Mouse (Mus musculus): ENCODE data around the gene Mcrs1. TPM values are rescaled to one million over a fixed set of nuclear protein-coding genes. Genes with fewer than 3 reads are reported as not detected.

The Mcrs1 gene
- polyA plus RNA-seq (2015; fragmentation: Nextera tagmentation; extraction: Ambion mirVana), result 86.8 and 92.0 TPM in 2 replicates

GRCm38 (mm10) chr15:99251626-99252380, at the start of gene Mcrs1:
TSS of gene Mcrs1 (minus strand) at chr15:99251961.
- under 1% methylated on average over 52 of the region's 52 CpGs for WGBS
- peak; percentile 95 for ATAC-seq

GRCm38 (mm10) chr15:99296213-99296612, 44.5 kb upstream of the Mcrs1 start:
- WGBS, result 50% methylated on average over 5 of the region's 5 CpGs
- no peak overlapping the region for H3K9ac ChIP-seq (ENCODE audit: low read depth, low read length)
- no peaks in the 10 kb centered on the region for H3K9me3 ChIP-seq (ENCODE audit: control insufficient read depth)
- no peaks in the 10 kb centered on the region for H3K27me3 ChIP-seq (replicated peaks; ENCODE audit: control insufficient read depth, insufficient read depth, low read length)
- no peaks in the 10 kb centered on the region for H3K4me1 ChIP-seq (replicated peaks; ENCODE audit: control insufficient read depth, insufficient read depth, low read length)
- TF ChIP-seq CTCF (IDR thresholded peaks at IDR 0.05; ENCODE audit: low read depth), result no peak
- ATAC-seq, result no peak
- H3K36me3 ChIP-seq (ENCODE audit: control insufficient read depth, insufficient read depth), result no peaks in the 10 kb centered on the region
- H3K4me2 ChIP-seq (replicated peaks; ENCODE audit: low read depth), result 0 out of 2 replicates have a peak overlapping the region, but pooled peaks have one; percentile 85
- no peak overlapping the region for H3K4me3 ChIP-seq (ENCODE audit: low read depth, low read length)
- no peak overlapping the region for H3K27ac ChIP-seq (ENCODE audit: low read depth, low read length)

More at GRCm38 (mm10) chr15:99251626-99252380, at the start of gene Mcrs1:
- no peak; the same call in 1 of the 2 replicates for TF ChIP-seq CTCF (IDR thresholded peaks at IDR 0.05; ENCODE audit: low read depth)
- H3K9ac ChIP-seq (ENCODE audit: low read depth, low read length), result peak within 1 kb of the TSS; percentile 63
- H3K27me3 ChIP-seq (replicated peaks; ENCODE audit: control insufficient read depth, insufficient read depth, low read length), result no peaks in the 10 kb centered on the region
- H3K27ac ChIP-seq (ENCODE audit: low read depth, low read length), result peak within 1 kb of the TSS; percentile 93
- H3K4me2 ChIP-seq (replicated peaks; ENCODE audit: low read depth), result peak within 1 kb of the TSS; percentile 80
- no peaks in the 10 kb centered on the region for H3K9me3 ChIP-seq (ENCODE audit: control insufficient read depth)
- 0 out of 2 replicates have a peak, but pooled peaks cover 7% of the 10 kb centered on the region for H3K4me1 ChIP-seq (replicated peaks; ENCODE audit: control insufficient read depth, insufficient read depth, low read length)
- H3K4me3 ChIP-seq (ENCODE audit: low read depth, low read length), result peak within 1 kb of the TSS; percentile 60
- peaks cover 27% of the 10 kb centered on the region for H3K36me3 ChIP-seq (ENCODE audit: control insufficient read depth, insufficient read depth)

GRCm38 (mm10) chr15:99295484-99295981, 43.8 kb upstream of the Mcrs1 start, which contains the start of gene Fam186b:
TSS of gene Fam186b (minus strand) at chr15:99295888.
- no peaks in the 10 kb centered on the region for H3K9me3 ChIP-seq (ENCODE audit: control insufficient read depth)
- no peaks in the 10 kb centered on the region for H3K27me3 ChIP-seq (replicated peaks; ENCODE audit: control insufficient read depth, insufficient read depth, low read length)
- no peak for TF ChIP-seq CTCF (IDR thresholded peaks at IDR 0.05; ENCODE audit: low read depth)
- peak within 1 kb of the TSS; percentile 85 for H3K4me2 ChIP-seq (replicated peaks; ENCODE audit: low read depth)
- H3K9ac ChIP-seq (ENCODE audit: low read depth, low read length), result peak within 1 kb of the TSS; percentile 55
- H3K4me3 ChIP-seq (ENCODE audit: low read depth, low read length), result peak within 1 kb of the TSS; percentile 67
- no peaks in the 10 kb centered on the region for H3K4me1 ChIP-seq (replicated peaks; ENCODE audit: control insufficient read depth, insufficient read depth, low read length)
- no peaks in the 10 kb centered on the region for H3K36me3 ChIP-seq (ENCODE audit: control insufficient read depth, insufficient read depth)
- H3K27ac ChIP-seq (ENCODE audit: low read depth, low read length), result peak within 1 kb of the TSS; percentile 42
- under 1% methylated on average over 13 of the region's 17 CpGs for WGBS
- ATAC-seq, result peak; percentile 1

DNA sequence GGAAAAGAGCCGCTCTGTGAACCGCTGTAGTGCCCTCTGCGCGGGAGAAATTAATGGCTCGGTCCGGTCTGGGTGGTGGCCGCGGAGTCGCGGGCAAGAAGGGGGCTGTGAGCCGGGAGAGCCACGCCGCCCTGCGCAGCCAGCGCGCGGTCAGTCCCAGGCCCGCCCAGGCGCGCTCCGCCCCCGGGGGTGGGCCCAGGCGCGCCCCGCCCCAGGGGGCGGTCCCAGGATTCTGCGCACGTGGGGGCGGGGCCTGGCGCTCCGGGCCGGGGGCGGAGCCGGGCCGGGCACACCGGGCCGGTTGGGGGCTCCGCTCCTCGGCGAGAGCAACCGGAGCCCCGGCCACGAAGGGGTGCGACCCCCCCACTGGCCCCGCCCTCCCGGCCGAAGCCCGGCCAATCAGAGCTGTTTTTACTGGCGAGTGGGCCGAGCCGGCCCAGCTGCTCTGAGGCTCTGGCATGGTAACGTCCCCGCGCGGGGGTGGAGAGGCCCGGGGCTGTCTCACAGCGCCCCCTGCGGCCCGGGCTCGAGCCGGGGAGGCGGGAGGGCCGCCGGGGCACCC, 43.1 kb upstream of the Mcrs1 start, which contains the start of gene Prpf40b:
Gene Prpf40b, plus strand, starts transcription at position 275 of the 562 bp plus-strand sequence.
- H3K36me3 ChIP-seq (ENCODE audit: control insufficient read depth, insufficient read depth), result no peaks in the 10 kb centered on the region
- no peaks in the 10 kb centered on the region for H3K4me1 ChIP-seq (replicated peaks; ENCODE audit: control insufficient read depth, insufficient read depth, low read length)
- ATAC-seq, result peak; percentile 96
- WGBS, result under 1% methylated on average over 55 of the region's 64 CpGs
- no peaks in the 10 kb centered on the region for H3K27me3 ChIP-seq (replicated peaks; ENCODE audit: control insufficient read depth, insufficient read depth, low read length)
- no peaks in the 10 kb centered on the region for H3K9me3 ChIP-seq (ENCODE audit: control insufficient read depth)
- peak within 1 kb of the TSS; percentile 85 for H3K4me2 ChIP-seq (replicated peaks; ENCODE audit: low read depth)
- peak; percentile 75 for TF ChIP-seq CTCF (IDR thresholded peaks at IDR 0.05; ENCODE audit: low read depth)
- peak within 1 kb of the TSS; percentile 55 for H3K9ac ChIP-seq (ENCODE audit: low read depth, low read length)
- peak within 1 kb of the TSS; percentile 42 for H3K27ac ChIP-seq (ENCODE audit: low read depth, low read length)
- peak within 1 kb of the TSS; percentile 67 for H3K4me3 ChIP-seq (ENCODE audit: low read depth, low read length)

DNA sequence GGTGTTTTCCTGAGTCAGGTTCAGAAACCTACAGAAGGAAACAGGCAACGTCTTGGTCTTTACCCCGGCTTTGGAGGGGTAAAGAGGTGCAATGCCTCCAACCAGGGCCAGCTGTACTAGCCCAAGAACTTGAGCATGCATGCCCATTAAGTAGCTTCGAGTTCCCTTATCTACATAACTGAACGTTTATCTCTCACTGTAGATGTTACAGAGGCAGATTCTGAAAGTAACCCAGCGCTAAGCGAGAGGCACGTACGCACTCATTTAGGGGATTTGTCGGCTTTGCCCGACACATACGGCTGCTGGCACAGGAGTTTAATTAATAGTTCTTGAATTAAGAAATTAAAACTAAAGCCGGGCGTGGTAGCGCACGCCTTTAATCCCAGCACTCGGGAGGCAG, 42.5 kb upstream of the Mcrs1 start:
- no peak for ATAC-seq
- Histone ChIP-seq H3K4me3 (ENCODE audit: low read depth, low read length) (peak overlapping the region; percentile 67), H3K4me1 (replicated peaks; ENCODE audit: control insufficient read depth, insufficient read depth, low read length) (no peaks in the 10 kb centered on the region), H3K9me3 (ENCODE audit: control insufficient read depth) (no peaks in the 10 kb centered on the region), H3K9ac (ENCODE audit: low read depth, low read length) (peak overlapping the region; percentile 55), H3K27ac (ENCODE audit: low read depth, low read length) (no peak overlapping the region), H3K36me3 (ENCODE audit: control insufficient read depth, insufficient read depth) (no peaks in the 10 kb centered on the region), H3K4me2 (replicated peaks; ENCODE audit: low read depth) (peak overlapping the region; percentile 85), H3K27me3 (replicated peaks; ENCODE audit: control insufficient read depth, insufficient read depth, low read length) (no peaks in the 10 kb centered on the region)
- no peak for TF ChIP-seq CTCF (IDR thresholded peaks at IDR 0.05; ENCODE audit: low read depth)
- 11% methylated on average over 16 of the region's 16 CpGs for WGBS

DNA sequence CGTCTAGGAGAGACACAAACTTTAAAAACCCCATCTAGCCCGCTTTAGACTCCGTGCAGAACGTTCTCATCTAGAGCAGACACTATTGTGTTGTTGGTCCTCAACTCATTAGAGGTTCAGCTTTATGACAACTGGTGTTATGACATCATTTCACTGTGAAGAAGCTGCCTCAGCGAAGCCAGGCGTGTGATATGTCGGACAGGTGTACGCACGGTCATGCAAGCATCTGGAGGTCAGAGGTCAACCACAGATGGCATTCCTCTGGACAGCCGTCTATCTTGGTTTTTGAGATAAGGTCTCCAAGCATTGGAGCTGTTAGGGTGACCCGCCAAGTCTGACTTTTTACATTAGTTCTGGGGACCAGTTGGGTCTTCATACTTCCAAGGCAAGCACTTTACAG, 38.8 kb upstream of the Mcrs1 start:
- WGBS, result 70% methylated on average over 11 of the region's 11 CpGs
- Histone ChIP-seq H3K27me3 (replicated peaks; ENCODE audit: control insufficient read depth, insufficient read depth, low read length) (no peaks in the 10 kb centered on the region), H3K9me3 (ENCODE audit: control insufficient read depth) (no peaks in the 10 kb centered on the region), H3K4me1 (replicated peaks; ENCODE audit: control insufficient read depth, insufficient read depth, low read length) (no peaks in the 10 kb centered on the region), H3K27ac (ENCODE audit: low read depth, low read length) (no peak overlapping the region), H3K9ac (ENCODE audit: low read depth, low read length) (no peak overlapping the region), H3K4me3 (ENCODE audit: low read depth, low read length) (no peak overlapping the region), H3K4me2 (replicated peaks; ENCODE audit: low read depth) (no peak overlapping the region), H3K36me3 (ENCODE audit: control insufficient read depth, insufficient read depth) (no peaks in the 10 kb centered on the region)
- TF ChIP-seq CTCF (IDR thresholded peaks at IDR 0.05; ENCODE audit: low read depth), result no peak
- ATAC-seq, result no peak
